Mouse (Mus musculus) testis, adult 2 months (tissue): Measurements from ENCODE around the gene Aoah. TPM values are rescaled to one million over a fixed set of nuclear protein-coding genes. Genes with fewer than 3 reads are reported as not detected.

Experiments used
- H3K27ac ChIP-seq: fragments of 200-500 bp; 2 replicates; pipeline ENCODE4 v1.5.1; 2012; ENCODE audit warnings: low read depth, low read length; ENCODE audit not compliant: control insufficient read depth, insufficient read depth
- H3K27me3 ChIP-seq: fragments of 200-500 bp; 2 replicates; pipeline ENCODE4 v1.6.1; 2012; ENCODE audit warnings: mild to moderate bottlenecking, low read length, moderate library complexity; ENCODE audit not compliant: control insufficient read depth, insufficient read depth
- H3K36me3 ChIP-seq: fragments of 200-500 bp; 2 replicates; pipeline ENCODE4 v1.6.1; 2012; ENCODE audit warnings: mild to moderate bottlenecking, low read length; ENCODE audit not compliant: control insufficient read depth, insufficient read depth
- H3K4me1 ChIP-seq: fragments of 200-500 bp; 2 replicates; pipeline ENCODE4 v1.6.1; 2012; ENCODE audit warnings: low read length; ENCODE audit not compliant: control insufficient read depth, insufficient read depth
- H3K4me3 ChIP-seq: fragments of 200-500 bp; 2 replicates; pipeline ENCODE4 v1.5.1; 2012; ENCODE audit warnings: low read depth, mild to moderate bottlenecking, low read length, moderate library complexity, mixed read lengths; ENCODE audit not compliant: control insufficient read depth
- CTCF ChIP-seq: fragments of 200-500 bp; IDR thresholded peaks from 2 replicates; pipeline ENCODE4 v1.5.1; 2012; ENCODE audit warnings: low read depth, mild to moderate bottlenecking, inconsistent platforms, low read length, moderate library complexity; ENCODE audit not compliant: control insufficient read depth, insufficient read depth, insufficient replicate concordance
- POLR2A ChIP-seq: fragments of 200-500 bp; IDR thresholded peaks from 2 replicates; pipeline ENCODE4 v1.6.1; 2012; ENCODE audit warnings: low read depth, mild to moderate bottlenecking, inconsistent platforms, low read length, moderate library complexity; ENCODE audit not compliant: control insufficient read depth
- polyA plus RNA-seq: library from polyadenylated mRNA; depleted of rRNA; stranded (reverse); fragments of >200 nt; gene quantifications from 2 replicates; pipeline ENCODE4 v1.2.3, GENCODE M21; 2012

Gene Aoah
- polyA plus RNA-seq, 1 experiment, result 0.59 TPM

DNA sequence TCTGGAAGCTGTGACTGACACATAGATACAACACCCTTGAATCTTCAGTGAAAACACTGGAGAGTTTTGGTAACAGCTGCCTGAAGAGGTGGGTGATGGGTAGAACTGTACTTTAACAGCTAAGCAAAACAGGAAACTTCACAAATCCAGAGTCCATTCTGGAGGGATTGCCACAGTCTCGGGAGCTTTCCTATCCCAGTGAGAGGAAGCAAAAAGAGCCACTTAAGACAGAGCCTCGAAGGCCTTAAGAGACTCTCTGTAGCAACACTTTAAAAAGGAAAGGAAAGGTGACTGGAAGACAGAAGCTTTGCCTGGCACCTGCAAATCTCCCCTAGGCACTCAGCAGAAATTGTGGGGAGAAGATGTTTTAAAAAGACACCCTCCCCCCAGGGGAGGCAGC is 4.6 kb downstream of the Aoah start:
- Histone ChIP-seq H3K4me3 (no peak overlapping the region), H3K36me3 (no peaks in the 10 kb centered on the region), H3K4me1 (no peaks in the 10 kb centered on the region), H3K27me3 (no peaks in the 10 kb centered on the region), H3K27ac (no peak overlapping the region)
- no peak for TF ChIP-seq POLR2A
- no peak for TF ChIP-seq CTCF

DNA sequence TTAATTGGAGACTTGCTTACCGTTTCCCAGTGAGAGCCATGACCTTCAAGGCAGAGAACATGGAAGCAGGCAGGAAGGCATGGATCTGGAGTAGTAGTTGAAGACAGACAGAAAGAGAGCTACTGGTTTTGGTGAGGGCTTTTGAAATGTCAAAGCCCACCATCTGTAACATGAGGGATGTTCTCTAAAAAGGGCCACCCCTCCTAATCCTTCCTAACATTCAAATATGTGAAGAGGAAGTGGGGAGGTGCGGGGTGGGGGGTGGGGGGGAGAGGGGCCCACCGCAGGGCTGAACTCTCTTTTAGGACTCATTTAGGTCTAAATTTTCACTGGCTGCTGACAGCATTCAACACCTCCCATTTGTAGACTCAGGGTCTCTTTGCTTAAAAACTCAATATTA is 5.9 kb downstream of the Aoah start:
- no peaks in the 10 kb centered on the region for H3K27me3 ChIP-seq
- TF ChIP-seq POLR2A (no peak), CTCF (no peak)
- H3K4me3 ChIP-seq, result no peak overlapping the region

DNA sequence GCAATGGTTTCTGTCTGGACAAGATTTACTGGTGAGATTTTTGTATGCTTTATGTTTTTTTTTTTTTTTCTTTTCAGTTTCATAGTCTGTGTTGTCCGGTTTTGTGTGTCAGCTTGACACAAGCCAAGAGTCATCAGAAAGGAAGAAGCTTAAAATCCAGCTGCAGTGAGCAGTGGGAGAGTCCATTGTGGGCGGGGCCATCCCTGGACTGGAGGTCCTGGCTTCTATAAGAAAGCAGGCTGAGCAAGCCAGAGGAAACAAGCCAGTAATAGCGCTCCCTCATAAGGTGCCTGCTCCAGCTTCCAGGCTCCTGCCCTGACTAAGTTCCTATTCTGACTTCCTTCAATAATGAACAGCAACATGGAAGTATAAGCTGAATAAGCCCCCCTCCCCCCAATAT is 6.7 kb downstream of the Aoah start:
- no peak for TF ChIP-seq CTCF
- TF ChIP-seq POLR2A, result no peak
- Histone ChIP-seq H3K4me1 (no peaks in the 10 kb centered on the region), H3K36me3 (no peaks in the 10 kb centered on the region), H3K4me3 (no peak overlapping the region), H3K27me3 (no peaks in the 10 kb centered on the region), H3K27ac (no peak overlapping the region)

More for the DNA sequence above, 5.9 kb downstream of the Aoah start:
- Histone ChIP-seq H3K36me3 (no peaks in the 10 kb centered on the region), H3K4me1 (no peaks in the 10 kb centered on the region), H3K27ac (no peak overlapping the region)

DNA sequence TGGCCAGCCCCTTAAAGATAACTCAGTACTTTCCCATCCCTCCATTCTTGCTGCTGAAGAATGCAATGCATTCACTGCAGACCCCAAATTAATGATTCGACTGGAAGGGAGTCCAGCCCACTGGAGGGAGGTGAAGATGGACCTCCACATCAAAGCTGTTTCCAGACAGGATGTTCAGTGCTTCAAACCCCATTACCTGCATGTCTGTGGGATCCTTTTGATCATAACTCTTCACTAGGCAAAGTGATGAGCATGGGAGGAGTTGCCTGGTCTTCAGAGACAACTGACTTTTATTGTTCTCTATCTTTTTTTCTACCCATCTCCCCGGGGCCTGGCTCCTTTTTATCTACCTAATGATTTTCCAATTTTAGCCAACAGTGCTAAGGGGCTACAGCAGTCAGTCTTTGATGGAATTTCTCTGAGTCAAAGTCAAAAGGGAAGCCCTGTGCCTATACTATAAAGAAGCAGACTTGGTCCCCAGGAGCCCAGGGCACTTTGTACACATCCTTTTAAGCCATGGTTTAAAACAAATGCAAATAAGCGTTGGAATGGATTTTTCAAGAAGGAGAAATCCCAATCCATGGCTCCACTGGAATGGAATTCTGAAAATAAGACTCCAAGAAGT is 18.0 kb downstream of the Aoah start:
- H3K27me3 ChIP-seq, result no peaks in the 10 kb centered on the region
- no peak overlapping the region for H3K4me3 ChIP-seq
- no peaks in the 10 kb centered on the region for H3K36me3 ChIP-seq
- H3K4me1 ChIP-seq, result no peaks in the 10 kb centered on the region
- H3K27ac ChIP-seq, result no peak overlapping the region
- TF ChIP-seq POLR2A, result no peak
- TF ChIP-seq CTCF, result no peak

DNA sequence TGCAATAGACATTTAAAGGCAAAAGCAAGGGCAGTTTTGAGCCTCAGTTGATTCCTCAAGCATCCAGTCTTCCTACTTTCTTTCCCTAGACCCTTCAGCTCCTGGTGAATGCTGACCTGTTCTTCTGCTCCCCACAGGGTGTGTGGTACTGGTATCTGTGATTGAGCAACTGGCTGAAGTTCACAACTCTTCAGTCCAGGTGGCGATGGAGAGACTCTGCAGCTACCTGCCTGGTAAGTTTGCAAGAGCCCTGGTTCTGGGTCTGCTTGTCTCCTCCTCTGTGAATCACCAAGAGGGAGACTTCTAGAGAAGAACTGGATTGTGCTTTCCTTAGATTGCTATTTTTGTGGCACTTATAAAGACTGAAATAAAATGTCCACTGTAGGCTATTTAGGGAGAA is 22.5 kb downstream of the Aoah start:
- Histone ChIP-seq H3K4me1 (no peaks in the 10 kb centered on the region), H3K36me3 (no peaks in the 10 kb centered on the region), H3K4me3 (no peak overlapping the region), H3K27ac (no peak overlapping the region), H3K27me3 (no peaks in the 10 kb centered on the region)
- TF ChIP-seq POLR2A, result no peak
- TF ChIP-seq CTCF, result no peak

DNA sequence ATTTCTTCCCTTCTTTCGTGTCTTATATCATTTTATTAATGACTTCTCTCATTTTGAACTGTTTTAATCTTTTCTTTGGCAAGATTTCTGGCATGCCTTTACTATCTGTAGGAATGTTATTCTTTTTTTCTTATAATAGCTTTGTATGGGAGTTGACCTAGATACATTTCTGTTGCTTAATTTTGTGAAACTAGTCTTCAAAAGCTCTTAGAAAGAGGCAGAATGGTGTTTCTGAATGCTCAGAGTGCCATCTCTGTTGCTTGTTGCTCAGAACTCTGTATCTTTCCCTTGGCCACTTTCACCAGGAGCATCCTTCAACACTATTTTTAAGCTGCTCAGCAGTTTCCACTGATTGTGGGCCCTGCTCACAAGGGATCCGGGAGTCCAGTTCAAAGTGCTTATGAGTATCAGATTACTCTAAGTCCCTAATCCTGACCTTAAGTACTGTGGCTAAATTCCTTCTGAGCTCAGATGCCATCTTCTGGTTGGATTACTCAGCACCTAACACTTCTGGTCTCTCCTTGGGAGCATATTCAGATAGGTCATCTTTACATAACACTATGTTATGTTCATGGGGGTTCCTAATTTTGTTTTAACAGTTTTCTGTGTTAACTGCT is 26.9 kb downstream of the Aoah start:
- Histone ChIP-seq H3K27ac (no peak overlapping the region), H3K27me3 (no peaks in the 10 kb centered on the region), H3K4me3 (no peak overlapping the region), H3K4me1 (no peaks in the 10 kb centered on the region), H3K36me3 (no peaks in the 10 kb centered on the region)
- no peak for TF ChIP-seq CTCF
- no peak for TF ChIP-seq POLR2A

DNA sequence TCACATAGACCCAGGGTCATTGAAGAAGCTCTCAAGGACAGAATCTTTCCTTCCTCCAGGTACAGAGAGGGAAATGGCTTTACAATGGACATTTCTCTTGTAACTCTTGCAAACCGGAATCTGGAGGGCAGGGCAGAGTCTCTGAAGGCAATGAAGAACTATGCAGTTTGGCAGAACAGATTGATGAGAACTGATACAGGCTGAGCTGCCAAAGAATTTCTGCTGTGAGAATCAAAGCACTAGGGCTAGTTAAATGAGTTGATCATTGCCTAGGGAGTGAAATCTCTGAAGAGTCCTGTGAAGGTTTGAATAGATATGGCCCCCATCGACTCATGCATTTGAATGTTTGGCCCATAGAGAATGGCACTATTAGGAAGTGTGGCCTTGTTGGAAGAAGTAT is 34.8 kb downstream of the Aoah start:
- no peak overlapping the region for H3K27ac ChIP-seq
- no peaks in the 10 kb centered on the region for H3K27me3 ChIP-seq
- H3K36me3 ChIP-seq, result no peaks in the 10 kb centered on the region
- no peaks in the 10 kb centered on the region for H3K4me1 ChIP-seq
- TF ChIP-seq CTCF (no peak), POLR2A (no peak)
- H3K4me3 ChIP-seq, result no peak overlapping the region
